Mouse (Mus musculus): ENCODE data around the gene Ear14.
"Not testable (repeated sequence)": the region's sequence is repeated elsewhere in the genome, so short reads cannot be mapped to it uniquely, and the experiment has no call there.

The Ear14 gene

GRCm38 (mm10) chr14:51252206-51252605, 49.0 kb downstream of the Ear14 start:
- DNase-seq (ENCODE audit: low spot score): not testable (repeated sequence)

- DNase-seq (ENCODE audit: low spot score): no peak
Observed at GRCm38 (mm10) chr14:51253569-51253968, 50.4 kb downstream of the Ear14 start.

All from urinary bladder, postnatal 25 days (tissue).